Mouse (Mus musculus) cerebellum, adult 2 months (tissue): Measurements from ENCODE around the gene Rps15. TPM values are rescaled to one million over a fixed set of nuclear protein-coding genes. Genes with fewer than 3 reads are reported as not detected.

Source experiments
- DNase-seq, 2 experiments: peaks; one replicate each; pipeline ENCODE4 v3.0.0; 2021
- H3K27ac ChIP-seq: fragments of 200-500 bp; 2 replicates; pipeline ENCODE4 v1.5.1; 2012; ENCODE audit warnings: low read length, control low read depth, inconsistent platforms; ENCODE audit not compliant: insufficient read depth
- H3K27me3 ChIP-seq: fragments of 200-500 bp; 2 replicates; pipeline ENCODE4 v1.6.1; 2012; ENCODE audit warnings: inconsistent platforms, mild to moderate bottlenecking, low read length, moderate library complexity; ENCODE audit not compliant: control insufficient read depth, insufficient read depth
- H3K4me1 ChIP-seq: fragments of 200-500 bp; 2 replicates; pipeline ENCODE4 v1.6.1; 2011; ENCODE audit warnings: low read length; ENCODE audit not compliant: control insufficient read depth, insufficient read depth
- H3K4me3 ChIP-seq: fragments of 200-500 bp; replicated peaks from 2 replicates; pipeline ENCODE3; 2011; ENCODE audit warnings: mild to moderate bottlenecking, low read depth, low read length, control low read depth; ENCODE audit not compliant: insufficient read depth
- CTCF ChIP-seq: fragments of 200-500 bp; IDR thresholded peaks from 2 replicates; pipeline ENCODE4 v1.5.1; 2011; ENCODE audit warnings: low read depth, mild to moderate bottlenecking, control low read depth, low read length, moderate library complexity, borderline replicate concordance; ENCODE audit not compliant: insufficient read depth
- POLR2A ChIP-seq: fragments of 200-500 bp; IDR thresholded peaks from 2 replicates; pipeline ENCODE4 v1.6.1; 2011; ENCODE audit warnings: low read length, control low read depth, borderline replicate concordance; ENCODE audit not compliant: insufficient read depth
- WGBS: fragments of 180-500 bp; shearing (Covaris S2); methylation state at CpG from one replicate; pipeline ENCODE4 v1.1.7; 2018; 5-methylcytosine and 5-hydroxymethylcytosine counted together
- polyA plus RNA-seq: library from polyadenylated mRNA; depleted of rRNA; stranded (reverse); fragments of >200 nt; gene quantifications from 2 replicates; pipeline ENCODE4 v1.2.3, GENCODE M21; 2012

Rps15 gene
- polyA plus RNA-seq, 1 experiment: 1,454 TPM

DNA sequence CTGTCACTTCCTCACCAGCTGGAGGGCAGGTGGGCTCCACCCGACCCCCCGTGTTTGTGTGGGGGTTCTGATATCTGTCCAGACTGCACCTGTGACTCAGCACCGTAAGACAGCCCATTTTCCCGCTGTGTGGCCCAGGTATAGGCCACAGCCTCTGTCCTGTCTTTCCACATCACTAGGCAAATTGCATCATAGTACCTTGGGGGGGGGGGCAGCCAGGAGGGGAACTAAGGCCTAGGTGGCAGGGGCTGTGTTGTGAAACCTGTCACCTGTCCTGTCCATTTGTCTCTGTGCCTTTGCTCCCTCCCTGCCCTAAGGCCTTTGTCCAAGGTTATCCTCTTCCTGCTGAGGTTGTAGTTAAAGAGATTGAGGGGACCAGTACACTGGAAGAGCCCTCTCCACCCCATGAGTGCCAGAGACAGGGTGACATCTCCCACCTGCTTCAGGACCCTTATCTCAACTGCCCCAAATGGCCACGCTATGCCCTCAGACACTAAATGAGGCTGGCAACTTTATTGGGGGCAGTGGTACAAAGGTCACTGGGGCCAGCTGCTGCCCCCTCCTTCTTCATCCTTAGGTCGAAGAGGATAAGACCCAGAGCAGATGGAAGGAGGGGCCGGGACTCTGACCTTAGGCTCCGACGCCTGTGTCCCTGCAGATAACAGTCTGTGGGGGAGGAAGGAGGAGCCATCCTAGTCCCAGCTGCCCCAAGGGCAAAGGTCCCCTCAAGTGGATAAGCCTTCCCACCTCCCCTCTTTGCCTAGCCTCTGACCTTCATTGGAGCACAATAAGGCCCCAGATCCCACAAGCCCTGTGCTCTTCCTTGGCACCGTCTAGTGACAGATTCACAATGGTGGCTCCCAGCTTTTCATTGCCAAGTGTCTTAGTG, 39.6 kb downstream of the Rps15 start:
- WGBS: 41% methylated on average over 10 of the region's 10 CpGs
- DNase-seq: peak in 1 of 2 experiments; percentile 67
- peaks cover 29% of the 10 kb centered on the region for H3K4me1 ChIP-seq
- TF ChIP-seq POLR2A: no peak
- TF ChIP-seq CTCF: no peak
- H3K27me3 ChIP-seq: no peaks in the 10 kb centered on the region
- H3K4me3 ChIP-seq: no peak overlapping the region
- H3K27ac ChIP-seq: peak overlapping the region; percentile 74

DNA sequence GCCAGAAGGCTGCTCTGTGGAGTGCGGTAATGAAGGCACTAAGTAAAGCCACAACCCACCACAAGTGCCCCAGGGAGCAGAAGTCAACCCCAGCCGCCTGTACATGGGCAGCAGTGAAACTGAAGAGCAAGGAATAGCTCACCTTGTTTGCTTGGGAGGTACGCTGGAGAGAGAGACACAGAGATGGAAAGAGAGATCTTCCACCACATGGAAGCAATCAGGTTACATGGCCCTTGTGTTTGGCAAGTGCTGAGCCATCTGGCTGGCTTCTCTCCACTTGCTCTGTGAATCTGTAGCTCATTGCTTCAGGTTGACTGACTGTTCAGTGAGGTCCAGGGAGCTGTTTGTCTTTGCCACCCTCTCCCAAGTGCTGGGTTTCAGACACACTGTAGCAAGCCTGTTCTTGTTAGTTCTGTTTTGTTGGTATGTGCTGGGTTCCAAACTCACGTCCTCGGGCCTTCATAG, 40.3 kb downstream of the Rps15 start:
- peaks cover 29% of the 10 kb centered on the region for H3K4me1 ChIP-seq
- H3K27me3 ChIP-seq: no peaks in the 10 kb centered on the region
- peak; percentile 65 to 77 for DNase-seq
- H3K27ac ChIP-seq: peak overlapping the region; percentile 74
- 0 out of 2 replicates have a peak, but pooled peaks have one; percentile 28 for TF ChIP-seq POLR2A
- TF ChIP-seq CTCF: no peak
- WGBS: 19% methylated on average over 5 of the region's 5 CpGs
- H3K4me3 ChIP-seq: no peak overlapping the region

DNA sequence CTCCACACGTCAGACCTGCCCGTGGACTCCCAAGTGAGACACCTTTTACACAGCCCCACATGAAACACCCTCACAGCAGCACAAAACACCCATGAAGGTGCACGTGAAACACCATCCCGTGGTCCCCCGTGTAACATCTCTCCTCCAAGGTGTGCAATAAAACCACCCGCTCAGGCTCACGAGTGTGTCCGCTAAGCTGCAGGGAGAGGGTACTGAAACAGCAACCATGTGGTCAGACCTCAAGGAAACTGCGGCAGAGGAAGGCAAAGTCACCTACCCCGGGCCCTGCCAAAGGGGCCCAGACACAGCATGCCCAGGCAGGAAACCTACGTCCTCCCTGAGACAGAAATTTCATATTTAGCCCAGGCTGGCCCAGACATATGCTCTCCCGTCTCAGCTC, 44.0 kb downstream of the Rps15 start:
- Histone ChIP-seq H3K4me1 (peaks cover 25% of the 10 kb centered on the region), H3K27ac (no peak overlapping the region), H3K4me3 (no peak overlapping the region), H3K27me3 (no peaks in the 10 kb centered on the region)
- TF ChIP-seq POLR2A (no peak), CTCF (no peak)
- DNase-seq: no peak
- WGBS: 91% methylated on average over 12 of the region's 12 CpGs

DNA sequence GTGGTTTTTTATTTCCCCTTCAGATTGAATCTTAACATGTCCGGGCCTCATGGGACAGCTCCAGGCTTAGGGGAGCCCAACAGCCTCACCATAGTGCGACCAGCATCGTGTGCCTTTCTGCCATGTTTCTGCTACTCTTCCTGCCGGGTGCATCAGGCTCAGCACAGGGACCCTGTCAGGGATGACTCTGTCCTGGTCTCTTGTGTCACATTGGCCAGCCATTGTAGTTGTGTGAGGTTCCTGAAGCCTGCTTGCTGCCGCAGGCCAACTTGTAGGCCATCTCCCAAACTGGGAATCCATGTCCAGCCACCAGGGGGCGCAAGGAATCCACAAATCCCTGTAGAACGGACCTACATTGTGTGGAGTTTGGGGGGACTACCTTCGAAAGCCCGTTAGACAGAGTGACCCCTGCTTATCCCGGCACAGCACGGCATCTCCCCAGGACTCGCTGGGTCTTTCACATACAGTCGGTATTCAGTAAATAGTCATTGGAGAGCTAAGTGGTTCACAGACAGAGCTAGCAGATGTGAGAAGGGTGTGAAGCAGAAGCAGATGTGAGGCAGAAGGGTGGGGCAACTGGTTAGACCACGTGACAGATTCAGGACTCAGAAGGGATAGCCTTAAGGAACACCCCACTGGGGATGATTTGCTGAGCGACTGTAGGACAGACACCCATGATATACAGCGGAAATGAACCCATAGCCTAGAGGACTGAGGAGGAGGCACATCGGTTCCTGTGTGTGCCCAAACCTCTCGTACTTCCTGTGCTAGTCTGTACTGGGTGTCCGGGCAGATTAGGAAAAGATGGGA, 47.9 kb downstream of the Rps15 start:
- Histone ChIP-seq H3K27ac (no peak overlapping the region), H3K27me3 (no peaks in the 10 kb centered on the region), H3K4me3 (no peak overlapping the region), H3K4me1 (peaks cover 5% of the 10 kb centered on the region; the same call in 1 of the 2 replicates)
- DNase-seq: peak; percentile 76 to 87
- WGBS: 24% methylated on average over 19 of the region's 19 CpGs
- TF ChIP-seq POLR2A: no peak
- TF ChIP-seq CTCF: peak; percentile 91

DNA sequence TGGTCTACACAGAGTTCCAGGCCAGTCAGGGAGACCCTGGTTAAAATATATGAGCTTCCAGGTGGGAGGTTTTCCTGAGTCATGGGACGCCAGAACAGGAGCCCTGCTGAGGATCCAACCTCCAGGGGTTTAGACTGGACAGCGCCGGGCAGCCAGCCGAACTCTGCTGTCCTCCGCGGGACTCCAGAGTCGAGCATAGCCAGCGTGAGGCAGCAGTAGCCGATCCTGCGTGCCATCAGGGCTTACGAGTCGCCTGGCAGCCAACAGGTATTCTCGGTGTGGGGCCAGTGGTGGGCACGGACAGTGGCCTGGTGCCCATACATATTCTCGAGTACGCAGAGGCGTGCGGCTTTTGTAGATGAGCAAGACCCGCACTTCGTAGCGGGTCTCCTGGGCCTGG, 48.8 kb downstream of the Rps15 start:
- H3K27ac ChIP-seq: no peak overlapping the region
- H3K27me3 ChIP-seq: no peaks in the 10 kb centered on the region
- TF ChIP-seq CTCF (no peak), POLR2A (no peak)
- peaks cover 5% of the 10 kb centered on the region; the same call in 1 of the 2 replicates for H3K4me1 ChIP-seq
- 45% methylated on average over 21 of the region's 21 CpGs for WGBS
- no peak overlapping the region for H3K4me3 ChIP-seq
- no peak for DNase-seq

DNA sequence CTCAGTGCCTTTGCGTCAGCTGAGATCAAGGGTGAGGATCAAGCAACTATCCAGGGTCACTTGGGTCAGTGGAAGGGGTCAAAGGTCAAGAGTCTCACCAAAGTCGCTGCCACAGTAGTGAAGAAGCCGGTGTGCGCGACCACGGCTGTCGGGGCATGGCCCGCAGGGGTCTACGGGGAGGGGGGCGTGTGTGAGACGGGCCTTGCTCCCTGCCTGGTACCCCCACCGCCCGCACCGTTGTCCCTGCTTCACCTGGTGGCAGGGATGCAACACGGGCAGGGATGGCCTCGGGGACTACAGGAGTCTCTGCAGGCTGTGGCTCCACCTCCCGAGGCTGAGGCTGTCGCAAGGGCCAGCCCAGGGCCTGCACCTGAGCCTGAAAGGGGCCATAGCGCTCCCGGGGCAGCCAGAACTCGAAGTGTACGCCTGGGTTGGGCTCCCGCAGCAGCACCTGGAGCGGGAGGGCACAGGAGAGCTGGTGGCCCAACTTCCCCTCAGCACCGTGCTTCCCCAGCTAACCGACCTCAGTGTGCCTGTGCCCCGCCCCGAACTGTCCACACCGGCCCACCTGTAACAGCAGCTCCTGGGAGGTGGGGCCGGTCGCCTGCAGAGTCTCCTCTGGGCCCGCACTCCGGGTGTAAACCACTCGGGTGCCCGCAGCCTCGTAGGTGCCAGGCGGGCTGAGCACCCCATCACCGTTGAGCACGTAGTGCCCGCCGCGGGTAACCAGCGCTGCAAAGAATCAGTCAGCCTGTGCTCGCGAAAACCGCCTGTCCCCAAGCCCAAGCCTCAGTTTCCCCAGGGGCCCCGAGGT, 49.4 kb downstream of the Rps15 start:
- Histone ChIP-seq H3K4me3 (no peak overlapping the region), H3K4me1 (peaks cover 5% of the 10 kb centered on the region; the same call in 1 of the 2 replicates), H3K27ac (no peak overlapping the region), H3K27me3 (no peaks in the 10 kb centered on the region)
- TF ChIP-seq POLR2A (no peak), CTCF (no peak)
- DNase-seq: no peak
- 7% methylated on average over 46 of the region's 47 CpGs for WGBS

DNA sequence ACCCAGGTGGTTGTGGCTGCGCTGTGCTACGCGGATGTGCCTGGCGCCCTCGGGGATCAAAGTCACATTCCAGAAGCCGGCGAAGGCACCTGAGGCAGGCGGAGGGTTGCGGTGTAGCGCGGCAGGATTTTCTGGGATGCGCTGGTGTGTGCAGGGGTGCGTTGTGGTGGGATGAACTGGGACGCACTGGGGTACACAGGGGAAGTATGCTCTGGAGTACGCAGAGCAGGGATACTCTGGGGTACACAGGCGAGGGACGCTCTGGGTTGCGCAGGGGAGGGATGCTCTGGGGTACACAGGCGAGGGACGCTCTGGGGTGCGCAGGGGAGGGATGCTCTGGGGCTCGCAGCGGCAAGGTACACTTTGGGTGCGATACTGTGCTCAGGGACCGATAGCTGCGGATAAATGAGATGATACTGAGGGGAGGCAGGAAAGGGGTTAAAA, 50.1 kb downstream of the Rps15 start:
- TF ChIP-seq CTCF: no peak
- no peak for TF ChIP-seq POLR2A
- WGBS: 3% methylated on average over 26 of the region's 26 CpGs

More for the DNA sequence above, 50.1 kb downstream of the Rps15 start:
- Histone ChIP-seq H3K27me3 (no peaks in the 10 kb centered on the region), H3K4me1 (peaks cover 5% of the 10 kb centered on the region; the same call in 1 of the 2 replicates), H3K4me3 (peak overlapping the region; percentile 0), H3K27ac (no peak overlapping the region)
- DNase-seq: no peak
